Comparison of ENCODE assay signal across 31 mouse cellular contexts in the genomic region with DNA sequence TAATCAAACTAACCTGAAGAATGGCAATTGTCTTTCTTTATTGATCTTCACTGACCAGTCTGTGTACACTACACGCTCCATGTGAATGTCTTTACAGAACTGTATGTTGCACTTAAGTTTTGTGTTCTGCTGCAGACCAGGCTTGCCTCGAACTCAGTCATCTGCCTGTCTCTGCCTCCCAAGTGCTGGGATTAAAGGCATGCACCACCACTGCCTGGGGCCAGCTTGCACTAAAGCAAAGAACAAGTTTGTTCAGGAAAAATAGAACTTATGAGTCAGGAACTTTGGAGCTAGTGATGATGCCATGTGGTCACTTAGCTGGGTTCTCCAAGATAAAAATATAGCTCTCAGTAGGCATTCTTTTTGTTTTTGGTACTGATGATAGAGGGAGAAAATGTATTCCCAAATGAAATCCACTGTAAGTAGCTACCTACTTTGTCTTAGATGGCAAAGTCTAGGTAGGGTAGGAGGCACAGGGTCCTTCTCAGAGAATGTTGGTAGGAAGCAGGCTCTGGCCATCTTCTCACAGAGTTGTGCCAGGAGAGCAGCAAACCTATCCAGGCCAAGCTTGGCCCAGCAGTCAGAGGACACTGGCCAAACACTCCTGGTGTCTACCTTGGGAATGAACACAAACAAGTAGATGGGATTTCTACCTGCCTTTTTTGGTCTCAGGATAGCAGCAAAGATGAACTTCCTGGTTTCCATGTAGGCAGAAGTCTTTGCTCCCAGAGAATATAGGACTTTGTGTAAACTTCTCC. TPM values are rescaled to one million over a fixed set of nuclear protein-coding genes. Genes with fewer than 3 reads are reported as not detected.
"Had no signal": no experiment of that assay in that cellular context is flagged by ENCODE, and none has a peak within 500 bp of the region (broad histone marks: within the 10 kb centered on the region; RNA-seq: fewer than 3 reads in every experiment).

No protein-coding gene starts in this region.

- H3K9me3 ChIP-seq: hindbrain, embryonic 15.5 days had no signal

- H3K4me2 ChIP-seq: heart, embryonic 11.5 days; heart, embryonic 13.5 days; heart, embryonic 15.5 days; hindbrain, embryonic 13.5 days; hindbrain, embryonic 15.5 days; limb, embryonic 12.5 days; liver, embryonic 11.5 days had no signal

- ATAC-seq: forebrain, postnatal 0 days; hindbrain, postnatal 0 days; intestine, embryonic 16.5 days had no signal

- H3K36me3 ChIP-seq: heart, embryonic 13.5 days; heart, embryonic 15.5 days; hindbrain, embryonic 13.5 days; hindbrain, embryonic 15.5 days; limb, embryonic 12.5 days had no signal

- H3K4me3 ChIP-seq: heart, embryonic 13.5 days; heart, embryonic 15.5 days; hindbrain, embryonic 13.5 days; hindbrain, embryonic 15.5 days; limb, embryonic 12.5 days had no signal

- DNase-seq: forebrain, postnatal 0 days; gastrocnemius, postnatal 14 days; gastrocnemius, postnatal 36 days; heart, adult 18-20 months; heart, postnatal 14 days; heart, postnatal 36 days; kidney, adult 11 months; kidney, adult 8-10 months; kidney, postnatal 14 days; kidney, postnatal 36 days; layer of hippocampus, adult 9-11 months; layer of hippocampus, postnatal 36 days; left cerebral cortex, postnatal 4 days; liver had no signal

- H3K9ac ChIP-seq: forebrain, postnatal 0 days; heart, embryonic 13.5 days; heart, embryonic 15.5 days; hindbrain, embryonic 13.5 days; hindbrain, embryonic 15.5 days; limb, embryonic 12.5 days had no signal

- H3K4me1 ChIP-seq: heart, embryonic 13.5 days; heart, embryonic 15.5 days; hindbrain, embryonic 13.5 days; hindbrain, embryonic 15.5 days; limb, embryonic 12.5 days had no signal

- H3K27ac ChIP-seq: heart, embryonic 13.5 days; heart, embryonic 15.5 days; hindbrain, embryonic 13.5 days; hindbrain, embryonic 15.5 days; hindbrain, postnatal 0 days; limb, embryonic 12.5 days had no signal

- H3K27me3 ChIP-seq: heart, embryonic 13.5 days; heart, embryonic 15.5 days; hindbrain, embryonic 13.5 days; hindbrain, embryonic 15.5 days; limb, embryonic 12.5 days had no signal

RNA-seq across cellular contexts. Expression of gene AW822073, which starts 14.8 kb away (rescaled TPM):
- polyA plus RNA-seq: forebrain, postnatal 0 days; gonadal fat pad, adult 2 months; heart, embryonic 11.5 days; heart, embryonic 13.5 days; heart, embryonic 15.5 days; heart, postnatal 0 days; hindbrain, embryonic 11.5 days; hindbrain, embryonic 13.5 days; hindbrain, embryonic 15.5 days; hindbrain, postnatal 0 days; intestine, embryonic 14.5 days; intestine, embryonic 16.5 days; kidney, embryonic 14.5 days; kidney, embryonic 16.5 days; large intestine, adult 2 months; limb, embryonic 12.5 days; limb, embryonic 14.5 days; liver, embryonic 11.5 days had no signal

RNA-seq across cellular contexts. Expression of gene Duxf3, which starts 22.6 kb away (rescaled TPM):
- polyA plus RNA-seq: forebrain, postnatal 0 days; gonadal fat pad, adult 2 months; heart, embryonic 11.5 days; heart, embryonic 13.5 days; heart, embryonic 15.5 days; heart, postnatal 0 days; hindbrain, embryonic 11.5 days; hindbrain, embryonic 13.5 days; hindbrain, embryonic 15.5 days; hindbrain, postnatal 0 days; intestine, embryonic 14.5 days; intestine, embryonic 16.5 days; kidney, embryonic 14.5 days; kidney, embryonic 16.5 days; large intestine, adult 2 months; limb, embryonic 12.5 days; limb, embryonic 14.5 days; liver, embryonic 11.5 days had no signal

RNA-seq across cellular contexts. Expression of gene Gm4981, which starts 26.6 kb away (rescaled TPM):
- polyA plus RNA-seq: forebrain, postnatal 0 days; gonadal fat pad, adult 2 months; heart, embryonic 11.5 days; heart, embryonic 13.5 days; heart, embryonic 15.5 days; heart, postnatal 0 days; hindbrain, embryonic 11.5 days; hindbrain, embryonic 13.5 days; hindbrain, embryonic 15.5 days; hindbrain, postnatal 0 days; intestine, embryonic 14.5 days; intestine, embryonic 16.5 days; kidney, embryonic 14.5 days; kidney, embryonic 16.5 days; large intestine, adult 2 months; limb, embryonic 12.5 days; limb, embryonic 14.5 days; liver, embryonic 11.5 days had no signal
